Mouse (Mus musculus): ENCODE data around the gene Khdc3.
"Not testable (repeated sequence)": the region's sequence is repeated elsewhere in the genome, so short reads cannot be mapped to it uniquely, and the experiment has no call there.

Khdc3 gene

GRCm38 (mm10) chr9:73101536-73101935 is at the start of gene Khdc3:
Gene Khdc3, plus strand, starts transcription at chr9:73101836.
- no peak for DNase-seq (ENCODE audit: low spot score in 2 of 2)

GRCm38 (mm10) chr9:73055441-73055911 is 46.2 kb upstream of the Khdc3 start:
- peak in 1 of 2 experiments; percentile 49 for DNase-seq (ENCODE audit: low spot score in 2 of 2)

GRCm38 (mm10) chr9:73059224-73059623 is 42.4 kb upstream of the Khdc3 start:
- no peak for DNase-seq (ENCODE audit: low spot score in 2 of 2)

- DNase-seq (ENCODE audit: low spot score in 2 of 2) = no peak
Observed at GRCm38 (mm10) chr9:73063621-73064290, 37.9 kb upstream of the Khdc3 start.

- no peak for DNase-seq (ENCODE audit: low spot score in 2 of 2)
Observed at GRCm38 (mm10) chr9:73067086-73067485, 34.5 kb upstream of the Khdc3 start.

DNA sequence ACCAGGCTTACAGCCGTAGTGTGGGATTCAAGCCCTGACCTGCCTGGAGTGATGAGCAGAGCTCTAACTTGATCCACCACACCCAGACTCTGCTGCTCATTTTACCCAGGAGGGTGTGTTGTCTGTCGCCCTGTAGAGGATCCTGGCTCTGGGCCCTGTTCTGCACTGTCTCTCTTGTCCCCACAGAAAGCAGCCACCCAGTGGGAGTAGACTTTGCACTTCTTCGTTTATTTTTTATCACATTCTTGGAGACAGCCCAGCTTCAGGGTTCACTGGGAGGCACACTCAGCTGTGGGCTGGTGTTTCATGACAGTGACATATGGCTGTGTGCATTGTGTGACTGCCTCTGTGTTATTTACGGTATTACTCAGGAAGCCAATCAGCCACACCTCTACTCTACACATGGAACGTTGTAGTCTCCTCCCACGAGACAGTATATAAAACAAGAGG is 33.4 kb upstream of the Khdc3 start:
- no peak for DNase-seq (ENCODE audit: low spot score in 2 of 2)

DNA sequence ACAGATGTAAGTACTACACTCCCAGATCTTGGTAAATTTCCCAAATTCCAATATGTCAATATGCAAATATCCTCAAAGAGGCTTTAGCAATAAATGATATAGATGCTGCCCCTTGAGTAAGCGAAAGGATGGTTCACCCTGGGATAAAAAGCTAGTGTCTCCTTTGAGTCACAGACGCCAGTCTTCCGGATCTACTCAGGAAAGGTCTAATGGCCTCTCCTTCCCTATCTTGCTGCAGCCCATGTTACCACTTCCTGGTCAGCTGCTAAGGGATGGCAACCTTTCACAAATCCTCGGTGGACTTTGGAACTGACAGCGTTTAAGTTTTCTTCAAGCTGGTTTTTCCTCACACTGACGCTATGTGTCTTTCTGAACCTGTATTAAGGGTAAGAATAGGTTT is 32.9 kb upstream of the Khdc3 start:
- no peak for DNase-seq (ENCODE audit: low spot score in 2 of 2)

- DNase-seq (ENCODE audit: low spot score in 2 of 2) = peak; percentile 25 to 67
Observed at GRCm38 (mm10) chr9:73070971-73071659, 30.5 kb upstream of the Khdc3 start.

DNA sequence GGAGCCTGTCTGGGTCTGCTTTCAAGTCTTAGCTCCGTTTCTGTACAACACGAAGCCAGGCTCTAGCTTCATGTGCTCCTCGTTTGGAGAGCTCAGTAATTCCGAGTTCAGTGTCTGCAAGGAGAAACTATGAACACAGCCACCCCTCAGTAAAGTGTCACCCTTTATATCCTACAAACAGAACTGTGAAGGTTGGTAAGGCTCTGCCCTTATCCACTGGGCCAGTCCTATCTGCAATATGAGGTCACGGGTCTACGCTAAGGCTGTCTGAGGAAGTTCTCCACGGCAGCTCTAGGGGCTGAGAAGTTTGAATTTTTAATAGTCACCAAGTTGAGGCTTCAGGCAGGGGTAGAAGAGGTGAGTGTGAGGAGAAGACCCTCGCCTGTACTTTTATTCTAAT is 29.2 kb upstream of the Khdc3 start:
- DNase-seq (ENCODE audit: low spot score in 2 of 2) = no peak

DNA sequence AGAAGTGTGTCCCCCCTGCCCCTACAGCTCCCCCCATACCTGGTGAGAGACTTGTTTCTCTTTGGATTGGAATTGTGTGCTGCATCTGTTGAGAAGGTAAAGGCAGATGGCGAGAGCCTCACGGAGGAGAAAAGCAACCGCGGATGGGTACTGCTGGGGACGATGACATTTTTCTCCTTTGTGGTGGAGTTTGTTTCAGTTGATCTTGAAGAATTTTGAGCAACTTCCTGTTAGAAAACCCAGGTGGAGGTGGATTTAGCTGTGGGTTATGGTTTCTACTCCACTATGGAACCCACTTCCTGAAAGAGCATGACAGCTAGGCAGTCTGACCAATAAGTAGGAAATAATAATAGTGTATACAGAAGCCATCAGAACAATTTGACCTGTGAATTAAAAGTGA is 28.5 kb upstream of the Khdc3 start:
- no peak for DNase-seq (ENCODE audit: low spot score in 2 of 2)

DNA sequence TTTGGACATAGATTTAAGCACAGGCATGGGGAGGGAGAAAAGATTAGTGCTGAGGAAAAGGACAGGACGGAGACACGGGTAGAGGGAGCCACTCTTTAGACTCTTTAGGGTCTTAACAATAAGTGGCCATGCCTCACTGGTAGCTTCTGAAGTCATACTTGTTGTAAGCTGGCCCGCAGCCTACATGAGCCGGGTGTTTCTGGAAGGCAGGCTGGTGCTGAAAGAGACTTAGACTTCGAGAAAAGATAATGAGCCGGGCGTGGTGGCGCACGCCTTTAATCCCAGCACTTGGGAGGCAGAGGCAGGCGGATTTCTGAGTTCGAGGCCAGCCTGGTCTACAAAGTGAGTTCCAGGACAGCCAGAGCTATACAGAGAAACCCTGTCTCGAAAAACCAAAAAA is 22.3 kb upstream of the Khdc3 start:
- not testable (repeated sequence) for DNase-seq (ENCODE audit: low spot score in 2 of 2)

DNA sequence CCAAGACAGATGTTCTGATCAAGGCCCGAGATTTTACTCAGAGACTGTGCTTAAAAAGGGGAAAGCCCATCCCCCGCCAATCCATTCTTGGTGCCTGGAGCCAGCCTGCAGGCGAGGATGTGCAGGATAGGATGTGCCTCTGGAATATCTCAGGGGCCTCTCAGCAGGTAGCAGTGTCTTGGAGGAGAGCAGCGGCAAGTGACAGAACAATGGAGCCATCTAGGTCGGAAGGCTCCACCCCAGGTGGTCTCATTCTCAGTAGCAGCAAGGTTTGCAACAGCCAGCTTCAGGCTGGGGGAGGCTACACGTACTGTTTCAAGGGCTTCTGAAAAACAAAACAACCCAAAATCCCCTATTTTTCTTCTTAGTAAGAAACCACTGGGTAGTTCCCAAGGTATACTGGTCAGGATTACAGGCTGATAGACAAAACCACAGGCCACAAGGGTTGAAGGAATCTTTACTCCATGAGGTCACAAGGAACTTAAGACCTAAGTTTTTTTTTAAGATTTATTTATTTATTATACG is 21.8 kb upstream of the Khdc3 start:
- no peak for DNase-seq (ENCODE audit: low spot score in 2 of 2)

DNA sequence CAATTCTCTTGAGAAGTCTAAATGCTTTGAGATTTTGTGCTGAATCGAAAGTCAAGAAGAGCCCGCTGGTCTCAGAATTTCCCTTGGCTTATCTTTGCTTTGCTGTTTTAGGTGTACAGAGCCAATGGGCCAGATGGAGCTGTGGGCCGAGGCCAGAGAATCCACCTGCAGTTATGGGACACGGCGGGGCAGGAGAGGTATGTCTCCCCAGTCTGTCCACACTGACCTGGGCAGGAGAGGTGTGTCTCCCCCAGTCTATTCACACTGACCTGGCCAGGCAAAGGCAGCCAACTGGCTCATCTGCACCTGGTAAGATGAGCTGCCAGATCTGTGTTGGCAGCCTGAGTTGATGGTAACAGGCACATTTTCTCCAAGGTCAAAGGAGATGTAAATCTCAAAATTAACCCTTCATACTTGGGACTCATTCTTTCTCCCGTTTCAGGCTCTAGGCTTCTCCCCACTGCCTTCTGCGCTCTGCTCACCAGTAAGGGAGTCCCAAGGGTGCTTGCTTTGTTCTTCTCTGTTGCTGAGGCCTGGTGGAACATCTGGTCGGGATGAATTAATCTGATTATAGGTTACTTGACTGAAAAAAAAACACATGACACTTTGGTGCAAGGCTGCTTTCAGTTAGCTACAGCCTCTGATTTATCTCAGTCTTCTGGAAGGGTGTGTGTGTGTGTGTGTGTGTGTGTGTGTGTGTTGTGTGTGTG is 19.2 kb upstream of the Khdc3 start:
- DNase-seq (ENCODE audit: low spot score in 2 of 2) = no peak

DNA sequence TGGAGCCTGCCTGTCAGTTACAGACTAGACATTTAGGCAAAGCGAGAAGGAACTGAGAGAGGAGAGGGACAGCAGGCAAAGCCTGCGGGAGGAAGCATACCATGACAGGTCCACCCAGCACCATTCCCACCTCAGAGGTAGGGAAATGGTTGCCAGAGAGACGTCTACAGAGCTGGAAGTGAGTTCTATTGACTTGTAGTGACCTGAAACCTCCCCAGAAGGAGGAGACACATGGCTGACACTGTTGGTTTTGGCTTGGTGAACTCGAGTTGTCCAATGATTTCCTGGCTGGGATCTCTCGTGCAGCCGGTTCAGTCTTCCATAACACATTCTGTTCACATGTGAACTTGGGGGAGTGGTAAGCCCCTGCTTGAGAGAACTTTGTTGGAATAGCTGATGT is 17.7 kb upstream of the Khdc3 start:
- DNase-seq (ENCODE audit: low spot score in 2 of 2) = no peak

GRCm38 (mm10) chr9:73085845-73086244 is 15.8 kb upstream of the Khdc3 start:
- DNase-seq (ENCODE audit: low spot score in 2 of 2) = no peak

DNA sequence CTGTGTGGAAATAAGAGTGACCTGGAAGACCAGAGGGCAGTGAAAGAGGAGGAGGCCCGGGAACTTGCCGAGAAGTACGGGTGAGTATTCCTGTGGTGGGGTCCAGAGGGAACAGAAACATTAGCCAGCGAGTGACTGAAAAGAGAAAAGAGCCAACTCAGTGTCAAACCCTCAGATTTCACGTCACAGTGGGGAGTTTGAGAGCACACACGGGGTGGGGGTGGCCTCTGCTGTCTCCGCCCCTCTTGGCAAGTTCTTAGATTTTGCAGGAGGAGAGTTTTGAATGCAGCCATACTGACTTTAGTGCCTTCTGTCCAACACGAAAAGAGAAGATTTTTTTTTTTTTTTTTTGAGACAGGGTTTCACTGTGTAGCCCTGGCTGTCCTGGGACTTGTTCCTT is 14.5 kb upstream of the Khdc3 start:
- DNase-seq (ENCODE audit: low spot score in 2 of 2) = no peak

- no peak for DNase-seq (ENCODE audit: low spot score in 2 of 2)
Observed at GRCm38 (mm10) chr9:73087581-73087980, 14.1 kb upstream of the Khdc3 start.

DNA sequence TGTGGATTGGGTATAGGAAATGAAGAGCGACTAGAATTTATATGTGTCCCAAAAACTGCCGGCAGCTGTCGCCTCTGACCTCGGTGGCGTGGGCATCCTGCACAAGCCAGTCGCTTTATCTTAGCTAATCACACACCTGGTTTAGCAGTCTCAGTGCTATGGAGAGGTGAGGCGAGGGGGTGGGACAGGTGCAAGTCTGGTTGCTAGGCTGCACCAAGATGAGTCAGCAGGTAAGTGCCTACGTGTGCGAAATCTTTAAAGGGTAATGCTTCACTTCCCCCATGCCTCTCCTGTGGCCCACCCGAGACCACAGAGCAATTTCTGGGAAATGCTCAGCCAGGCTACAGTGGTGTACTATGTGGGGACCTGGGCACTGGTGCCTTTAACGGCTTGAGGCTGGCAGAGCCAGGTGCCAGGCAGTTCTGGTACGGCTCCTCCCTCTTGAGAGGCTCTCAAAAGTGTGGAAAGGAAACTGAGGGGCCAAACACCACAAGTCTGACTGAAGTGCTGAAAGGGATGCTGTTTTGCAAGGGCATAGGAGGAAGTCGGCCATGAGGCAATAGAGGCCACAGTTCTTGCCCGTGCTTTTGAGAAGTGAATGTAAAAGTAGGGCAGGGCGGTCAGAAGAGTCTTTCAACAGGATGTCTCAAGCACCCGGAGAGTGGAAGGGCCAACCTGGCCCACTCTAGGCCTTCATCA is 12.3 kb upstream of the Khdc3 start:
- DNase-seq (ENCODE audit: low spot score in 2 of 2) = no peak

DNA sequence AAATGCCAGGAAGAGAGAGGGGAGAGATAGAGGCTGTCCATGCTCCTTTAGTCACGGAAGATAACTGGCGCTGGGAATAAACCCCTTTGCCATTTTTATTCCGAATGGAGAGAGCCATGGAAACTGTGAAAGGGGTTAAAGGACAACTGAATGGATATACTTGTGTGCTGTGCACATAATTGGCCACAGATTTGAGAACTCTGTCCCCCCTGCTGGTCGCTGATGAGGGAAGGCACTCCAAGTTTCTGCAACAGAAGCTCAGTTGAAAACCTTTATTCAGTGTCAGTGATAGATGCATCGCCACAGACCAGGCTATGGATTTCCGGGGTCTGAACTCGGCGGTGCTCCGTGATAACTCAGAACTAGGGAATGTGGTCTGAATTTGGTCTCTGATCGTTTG is 11.5 kb upstream of the Khdc3 start:
- no peak for DNase-seq (ENCODE audit: low spot score in 2 of 2)

DNA sequence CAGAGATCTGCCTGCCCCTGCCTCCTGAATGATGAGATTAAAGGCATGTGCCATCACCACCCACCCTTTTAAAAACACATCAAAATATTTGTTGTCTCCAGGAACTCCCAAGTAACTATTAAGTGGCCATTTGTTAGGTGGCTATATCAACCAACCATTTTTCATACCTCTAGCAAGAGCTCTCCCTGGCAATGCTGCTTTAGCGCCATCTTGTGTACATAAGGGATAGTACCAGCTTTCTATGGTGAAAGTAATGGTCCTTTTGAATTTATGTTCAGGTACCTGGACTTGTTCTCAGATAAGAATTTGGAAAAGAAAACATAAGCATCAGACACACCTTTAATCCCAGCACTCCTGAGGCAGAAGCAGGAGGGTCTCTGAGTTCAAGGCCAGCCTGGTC is 9.9 kb upstream of the Khdc3 start:
- peak in 1 of 2 experiments; percentile 40 for DNase-seq (ENCODE audit: low spot score in 2 of 2)

- no peak for DNase-seq (ENCODE audit: low spot score in 2 of 2)
Observed at GRCm38 (mm10) chr9:73094580-73094979, 7.1 kb upstream of the Khdc3 start.

- DNase-seq (ENCODE audit: low spot score in 2 of 2) = no peak
Observed at GRCm38 (mm10) chr9:73097898-73098297, 3.7 kb upstream of the Khdc3 start.
